Mouse (Mus musculus) gastrocnemius, adult 2 months (tissue): ENCODE results near the gene Rgs12. TPM values are rescaled to one million over a fixed set of nuclear protein-coding genes. Genes with fewer than 3 reads are reported as not detected.

Source experiments
- DNase-seq: peaks from one replicate; pipeline ENCODE4 v3.0.0; 2022
- H3K27ac ChIP-seq: fragments of 200-600 bp; 2 replicates; pipeline ENCODE4 v1.8.1; 2022; ENCODE audit warnings: mild to moderate bottlenecking
- H3K4me3 ChIP-seq: fragments of 200-600 bp; 2 replicates; pipeline ENCODE4 v1.8.1; 2022; ENCODE audit warnings: mild to moderate bottlenecking, moderate library complexity
- CTCF ChIP-seq: fragments of 200-600 bp; IDR thresholded peaks from 2 replicates; pipeline ENCODE4 v1.8.1; 2022; ENCODE audit warnings: antibody characterized with exemption, mild to moderate bottlenecking, moderate library complexity
- intact Hi-C: fragments of 180-260 bp; cut with DNase I; formaldehyde crosslinking; loops from one replicate; pipeline ENCODE4 v1.15.1; 2025
- total RNA-seq, 2 experiments: library from RNA; stranded (reverse); gene quantifications; 2 replicates each; pipeline ENCODE4 v1.2.3; 2021

Rgs12 gene
- total RNA-seq, 2 experiments from 2014 or later: 2.2 to 3.0 TPM

- TF ChIP-seq CTCF: no peak
- intact Hi-C loops: no loop called here
- H3K4me3 ChIP-seq: peak overlapping the region; percentile 41
- peak overlapping the region; percentile 69 for H3K27ac ChIP-seq
- DNase-seq: peak; percentile 51
Measured at GRCm38 (mm10) chr5:34973560-34974317, 24.5 kb downstream of the Rgs12 start.

GRCm38 (mm10) chr5:34974773-34975443, 25.7 kb downstream of the Rgs12 start:
- Histone ChIP-seq H3K27ac (peak overlapping the region; percentile 69), H3K4me3 (no peak overlapping the region)
- intact Hi-C loops: no loop called here
- no peak for TF ChIP-seq CTCF
- DNase-seq: no peak

GRCm38 (mm10) chr5:34976540-34977292, 27.5 kb downstream of the Rgs12 start:
- no peak for TF ChIP-seq CTCF
- DNase-seq: no peak
- Histone ChIP-seq H3K4me3 (no peak overlapping the region), H3K27ac (no peak overlapping the region)
- intact Hi-C loops: no loop called here

GRCm38 (mm10) chr5:34980099-34980498, 30.9 kb downstream of the Rgs12 start:
- Histone ChIP-seq H3K4me3 (no peak overlapping the region), H3K27ac (no peak overlapping the region)
- no peak for DNase-seq
- no peak for TF ChIP-seq CTCF
- intact Hi-C loops: loop anchor here (10.0 kb wide), 1 partner anchor 155 kb away; no protein-coding TSS in a partner anchor

GRCm38 (mm10) chr5:34981734-34982133, 32.5 kb downstream of the Rgs12 start:
- Histone ChIP-seq H3K27ac (no peak overlapping the region), H3K4me3 (no peak overlapping the region)
- intact Hi-C loops: loop anchor here (10.0 kb wide), 1 partner anchor 153 kb away; no protein-coding TSS in a partner anchor
- no peak for TF ChIP-seq CTCF
- no peak for DNase-seq

GRCm38 (mm10) chr5:34984933-34985332, 35.7 kb downstream of the Rgs12 start:
- Histone ChIP-seq H3K4me3 (no peak overlapping the region), H3K27ac (no peak overlapping the region)
- TF ChIP-seq CTCF: no peak
- no peak for DNase-seq
- intact Hi-C loops: loop anchor here (2.0 to 10.0 kb wide), 2 partner anchors 70 to 150 kb away; no protein-coding TSS in a partner anchor

GRCm38 (mm10) chr5:34985867-34986266, 36.6 kb downstream of the Rgs12 start:
- DNase-seq: peak; percentile 86
- intact Hi-C loops: loop anchor here (1.0 to 10.0 kb wide), 4 partner anchors 39 to 149 kb away; no protein-coding TSS in a partner anchor
- Histone ChIP-seq H3K27ac (no peak overlapping the region), H3K4me3 (no peak overlapping the region)
- TF ChIP-seq CTCF: peak; percentile 94

GRCm38 (mm10) chr5:34987396-34987795, 38.2 kb downstream of the Rgs12 start:
- no peak for DNase-seq
- no peak for TF ChIP-seq CTCF
- intact Hi-C loops: loop anchor here (2.0 to 10.0 kb wide), 2 partner anchors 55 to 147 kb away; no protein-coding TSS in a partner anchor
- Histone ChIP-seq H3K4me3 (no peak overlapping the region), H3K27ac (no peak overlapping the region)

GRCm38 (mm10) chr5:34988690-34989089, 39.4 kb downstream of the Rgs12 start:
- intact Hi-C loops: loop anchor here (10.0 kb wide), 1 partner anchor 146 kb away; no protein-coding TSS in a partner anchor
- no peak overlapping the region for H3K27ac ChIP-seq

GRCm38 (mm10) chr5:34989321-34989772, 40.1 kb downstream of the Rgs12 start:
- no peak for DNase-seq
- Histone ChIP-seq H3K4me3 (peak overlapping the region; percentile 32), H3K27ac (no peak overlapping the region)
- intact Hi-C loops: loop anchor here (10.0 kb wide), 1 partner anchor 145 kb away; no protein-coding TSS in a partner anchor
- TF ChIP-seq CTCF: no peak

More at GRCm38 (mm10) chr5:34988690-34989089, 39.4 kb downstream of the Rgs12 start:
- no peak for TF ChIP-seq CTCF
- DNase-seq: no peak
- H3K4me3 ChIP-seq: no peak overlapping the region

- Histone ChIP-seq H3K27ac (no peak overlapping the region), H3K4me3 (no peak overlapping the region)
- intact Hi-C loops: no loop called here
- DNase-seq: no peak
- TF ChIP-seq CTCF: no peak
Measured at GRCm38 (mm10) chr5:34998754-34999153, 49.5 kb downstream of the Rgs12 start.

- no peak for DNase-seq
- intact Hi-C loops: no loop called here
- no peak overlapping the region for H3K27ac ChIP-seq
- H3K4me3 ChIP-seq: no peak overlapping the region
- no peak for TF ChIP-seq CTCF
Measured at GRCm38 (mm10) chr5:34999281-34999680, 50.0 kb downstream of the Rgs12 start.
